Mouse (Mus musculus) liver, embryonic 11.5 days (tissue): ENCODE measurements around the gene Ncam2. TPM values are rescaled to one million over a fixed set of nuclear protein-coding genes. Genes with fewer than 3 reads are reported as not detected.

Experiments used
- ATAC-seq: fragments of 200-750 bp; cut with Nextera tagmentation; replicated peaks from 2 replicates; pipeline ENCODE4 v1.8.0; 2017; ENCODE audit warnings: moderate number of reproducible peaks, mild to moderate bottlenecking, moderate TSS enrichment, moderate library complexity; ENCODE audit not compliant: low FRiP score
- DNase-seq: peaks from one replicate; pipeline ENCODE4 v3.0.0-alpha.2; 2017; ENCODE audit warnings: low spot score
- H3K27ac ChIP-seq: fragments of 300-500 bp; sonication (generic); 2 replicates; pipeline ENCODE4 v1.5.1; 2014; ENCODE audit warnings: mild to moderate bottlenecking, low read depth, low read length, control low read depth
- H3K27me3 ChIP-seq: fragments of 300-500 bp; sonication (generic); replicated peaks from 2 replicates; pipeline ENCODE4 v1.6.1; 2014; ENCODE audit warnings: low read length, mixed read lengths; ENCODE audit not compliant: control insufficient read depth, insufficient read depth
- H3K36me3 ChIP-seq: fragments of 300-500 bp; sonication (generic); 2 replicates; pipeline ENCODE4 v1.6.1; 2014; ENCODE audit warnings: mild to moderate bottlenecking, low read length, moderate library complexity, mixed read lengths; ENCODE audit not compliant: control insufficient read depth, insufficient read depth
- H3K4me1 ChIP-seq: fragments of 300-500 bp; sonication (generic); replicated peaks from 2 replicates; pipeline ENCODE4 v1.6.1; 2014; ENCODE audit warnings: low read length, mixed read lengths; ENCODE audit not compliant: control insufficient read depth, insufficient read depth
- H3K4me2 ChIP-seq: fragments of 300-500 bp; sonication (generic); 2 replicates; pipeline ENCODE4 v1.6.1; 2014; ENCODE audit warnings: mild to moderate bottlenecking, control low read depth, moderate library complexity
- H3K4me3 ChIP-seq: fragments of 300-500 bp; sonication (generic); 2 replicates; pipeline ENCODE4 v1.5.1; 2014; ENCODE audit warnings: low read depth, low read length, control low read depth
- H3K9ac ChIP-seq: fragments of 300-500 bp; sonication (generic); 2 replicates; pipeline ENCODE4 v1.6.1; 2014; ENCODE audit warnings: low read depth, low read length, control low read depth
- H3K9me3 ChIP-seq: fragments of 300-500 bp; sonication (generic); 2 replicates; pipeline ENCODE4 v1.6.1; 2016; ENCODE audit warnings: low read length, inconsistent platforms, mixed read lengths; ENCODE audit not compliant: control insufficient read depth
- WGBS: fragments of 180-500 bp; shearing (Covaris S2); extraction: QIAGEN DNeasy Blood & Tissue Kit; methylation state at CpG from one replicate; pipeline ENCODE4 v1.1.7; 2014; 5-methylcytosine and 5-hydroxymethylcytosine counted together
- polyA plus RNA-seq: library from polyadenylated mRNA; unstranded; fragments of >200 nt; fragmentation: Nextera tagmentation; extraction: Ambion mirVana; gene quantifications from 2 replicates; pipeline ENCODE4 v1.2.1, GENCODE M21; 2014

Gene Ncam2
- polyA plus RNA-seq, result 0.09 and 0.23 TPM in 2 replicates

DNA sequence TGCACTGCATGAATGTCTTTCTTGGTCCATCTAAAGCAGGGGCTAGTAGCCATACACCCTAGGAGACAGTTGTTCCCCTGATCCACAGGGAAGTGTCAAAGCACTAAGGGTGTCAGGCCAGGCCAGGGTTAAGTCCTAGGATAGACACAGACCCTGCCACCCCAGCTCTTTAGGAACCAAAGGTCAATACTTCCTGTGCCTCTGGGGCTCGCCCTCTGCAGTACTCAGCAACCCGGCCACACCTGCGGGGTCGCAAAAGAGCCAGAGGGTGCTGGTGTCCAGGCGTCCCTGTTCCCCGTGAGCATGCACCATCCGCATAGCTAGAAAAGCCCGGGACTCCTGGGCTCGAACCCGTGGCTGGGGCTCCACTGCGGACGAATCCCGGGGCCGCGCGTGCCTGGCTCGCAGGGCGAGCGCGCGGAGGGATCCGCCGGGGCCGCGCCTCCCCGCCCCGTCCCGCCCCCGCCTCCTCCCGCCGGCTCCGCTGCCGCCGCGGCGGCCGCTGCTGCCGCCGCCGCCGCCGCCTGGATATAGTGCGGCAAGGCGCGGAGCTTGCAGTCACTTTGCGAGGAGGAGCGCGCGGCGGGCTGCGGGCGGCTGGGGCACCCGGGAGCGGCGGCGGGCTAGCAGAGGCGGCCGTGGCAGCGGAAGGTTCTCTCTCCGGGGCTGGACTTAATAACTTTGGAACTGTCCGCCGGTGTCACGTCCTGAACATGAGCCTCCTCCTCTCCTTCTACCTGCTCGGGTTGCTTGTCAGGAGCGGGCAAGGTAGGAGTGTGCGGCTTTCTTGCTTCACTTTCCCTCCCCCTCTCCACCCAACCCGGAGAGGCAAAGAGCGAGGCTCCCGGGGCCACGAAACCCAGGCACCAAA, at the start of gene Ncam2:
Gene Ncam2, plus strand, starts transcription at position 497 of the 871 bp plus-strand sequence.
- H3K4me3 ChIP-seq, result peak within 1 kb of the TSS; percentile 54
- ATAC-seq (peak; percentile 77), DNase-seq (peak; percentile 55)
- under 1% methylated on average over 68 of the region's 70 CpGs for WGBS
- 0 out of 2 replicates have a peak within 1 kb of the TSS, but pooled peaks have one; percentile 40 for H3K9ac ChIP-seq
- peak within 1 kb of the TSS; percentile 83 for H3K4me2 ChIP-seq
- H3K27ac ChIP-seq, result no peak within 1 kb of the TSS
- H3K9me3 ChIP-seq, result no peaks in the 10 kb centered on the region
- no peaks in the 10 kb centered on the region; the same call in 1 of the 2 replicates for H3K27me3 ChIP-seq
- H3K36me3 ChIP-seq, result no peaks in the 10 kb centered on the region
- H3K4me1 ChIP-seq, result no peaks in the 10 kb centered on the region

- 83% methylated on average over 2 of the region's 2 CpGs for WGBS
- no peak for DNase-seq
These were observed 29.7 kb upstream of the Ncam2 start for GRCm38 (mm10) chr16:81170828-81171227.

DNA sequence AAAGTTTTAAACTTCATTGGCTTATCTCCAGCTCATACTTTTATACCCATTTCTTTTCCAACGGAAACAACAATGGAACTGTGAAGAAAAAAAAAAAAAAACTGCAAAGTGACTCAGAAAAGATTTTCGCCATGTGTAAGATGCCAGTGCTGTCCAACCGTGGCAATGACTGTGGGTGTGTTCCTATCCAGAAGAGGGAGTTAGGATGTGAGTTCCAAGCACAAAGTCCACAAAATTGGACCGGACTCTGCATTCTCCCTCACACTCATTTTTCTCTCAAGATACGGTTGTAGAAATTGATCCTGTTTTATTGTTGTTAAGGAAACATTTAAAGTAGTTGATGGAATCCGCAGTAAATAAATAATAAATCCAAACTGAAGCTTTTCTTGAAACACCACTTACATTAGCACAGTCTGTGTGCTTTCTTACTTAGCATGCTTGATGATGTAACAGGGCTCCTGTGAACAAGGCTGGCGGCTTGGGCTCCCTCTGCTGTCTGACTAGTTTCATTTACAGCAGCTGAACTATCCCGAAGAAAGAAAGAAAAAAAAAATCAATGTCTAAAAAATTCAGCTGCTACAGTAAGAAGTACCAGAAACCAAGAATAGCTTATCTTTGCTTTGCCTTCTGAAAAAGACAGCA, 25.1 kb upstream of the Ncam2 start:
- H3K4me1 ChIP-seq, result no peaks in the 10 kb centered on the region
- H3K4me2 ChIP-seq, result no peak overlapping the region
- H3K27ac ChIP-seq, result no peak overlapping the region
- 56% methylated on average over 8 of the region's 8 CpGs for WGBS
- no peaks in the 10 kb centered on the region for H3K27me3 ChIP-seq
- no peak overlapping the region for H3K9ac ChIP-seq
- no peaks in the 10 kb centered on the region for H3K9me3 ChIP-seq
- ATAC-seq (no peak), DNase-seq (no peak)
- no peaks in the 10 kb centered on the region for H3K36me3 ChIP-seq
- no peak overlapping the region for H3K4me3 ChIP-seq

More at GRCm38 (mm10) chr16:81170828-81171227, 29.7 kb upstream of the Ncam2 start:
- no peak for ATAC-seq
- Histone ChIP-seq H3K4me1 (no peaks in the 10 kb centered on the region), H3K36me3 (no peaks in the 10 kb centered on the region), H3K4me2 (no peak overlapping the region), H3K27ac (no peak overlapping the region), H3K27me3 (no peaks in the 10 kb centered on the region), H3K4me3 (no peak overlapping the region), H3K9ac (no peak overlapping the region), H3K9me3 (no peaks in the 10 kb centered on the region)

GRCm38 (mm10) chr16:81179801-81180200, 20.7 kb upstream of the Ncam2 start:
- no peak overlapping the region for H3K9ac ChIP-seq
- no peaks in the 10 kb centered on the region for H3K9me3 ChIP-seq
- H3K4me2 ChIP-seq, result no peak overlapping the region
- H3K27ac ChIP-seq, result no peak overlapping the region
- H3K27me3 ChIP-seq, result no peaks in the 10 kb centered on the region
- H3K36me3 ChIP-seq, result no peaks in the 10 kb centered on the region
- DNase-seq (no peak), ATAC-seq (no peak)
- 82% methylated on average over 5 of the region's 5 CpGs for WGBS
- H3K4me1 ChIP-seq, result no peaks in the 10 kb centered on the region
- H3K4me3 ChIP-seq, result no peak overlapping the region

- H3K4me1 ChIP-seq, result no peaks in the 10 kb centered on the region
- no peak overlapping the region for H3K27ac ChIP-seq
- no peak overlapping the region for H3K4me2 ChIP-seq
- 79% methylated on average over 16 of the region's 16 CpGs for WGBS
- no peaks in the 10 kb centered on the region for H3K36me3 ChIP-seq
- H3K9me3 ChIP-seq, result no peaks in the 10 kb centered on the region
- H3K4me3 ChIP-seq, result no peak overlapping the region
- DNase-seq (no peak), ATAC-seq (no peak)
- H3K9ac ChIP-seq, result no peak overlapping the region
- H3K27me3 ChIP-seq, result no peaks in the 10 kb centered on the region
These were observed 12.8 kb upstream of the Ncam2 start for GRCm38 (mm10) chr16:81187579-81188179.

- H3K4me1 ChIP-seq, result no peaks in the 10 kb centered on the region
- no peaks in the 10 kb centered on the region for H3K27me3 ChIP-seq
- no peaks in the 10 kb centered on the region for H3K36me3 ChIP-seq
- ATAC-seq, result no peak
- no peaks in the 10 kb centered on the region for H3K9me3 ChIP-seq
- H3K4me3 ChIP-seq, result no peak overlapping the region
- H3K4me2 ChIP-seq, result no peak overlapping the region
- DNase-seq, result no peak
- H3K27ac ChIP-seq, result no peak overlapping the region
- H3K9ac ChIP-seq, result no peak overlapping the region
- WGBS, result 80% methylated on average over 2 of the region's 2 CpGs
These were observed 8.9 kb upstream of the Ncam2 start for GRCm38 (mm10) chr16:81191621-81192020.

DNA sequence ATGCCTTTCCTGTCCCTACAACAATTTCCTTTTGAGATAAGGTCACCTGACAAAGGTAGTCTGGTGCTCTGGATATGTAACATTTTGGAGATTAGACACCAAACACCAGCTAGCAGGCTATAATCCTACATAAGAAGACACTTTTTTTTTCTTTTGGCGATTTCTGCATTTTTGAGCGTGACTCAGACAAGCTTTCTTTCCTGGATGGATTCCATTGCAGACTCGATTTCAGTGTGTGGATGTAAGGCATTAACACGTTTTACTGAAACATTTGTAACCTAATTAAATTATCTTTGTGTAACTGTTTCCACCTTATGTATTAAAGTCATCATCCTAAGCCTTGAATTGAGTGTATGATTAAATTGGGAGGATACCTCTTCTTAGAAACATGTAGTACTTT, 7.9 kb upstream of the Ncam2 start:
- Histone ChIP-seq H3K27ac (no peak overlapping the region), H3K4me3 (no peak overlapping the region), H3K4me2 (no peak overlapping the region), H3K9ac (no peak overlapping the region), H3K27me3 (no peaks in the 10 kb centered on the region), H3K9me3 (no peaks in the 10 kb centered on the region), H3K36me3 (no peaks in the 10 kb centered on the region), H3K4me1 (no peaks in the 10 kb centered on the region)
- no peak for ATAC-seq
- no peak for DNase-seq
- WGBS, result 73% methylated on average over 4 of the region's 4 CpGs

GRCm38 (mm10) chr16:81199467-81199866, 1.0 kb upstream of the Ncam2 start:
- no peaks in the 10 kb centered on the region for H3K4me1 ChIP-seq
- no peak overlapping the region for H3K4me2 ChIP-seq
- H3K9me3 ChIP-seq, result no peaks in the 10 kb centered on the region
- no peak overlapping the region for H3K4me3 ChIP-seq
- H3K9ac ChIP-seq, result no peak overlapping the region
- ATAC-seq, result peak; percentile 47
- 61% methylated on average over 5 of the region's 5 CpGs for WGBS
- no peaks in the 10 kb centered on the region for H3K36me3 ChIP-seq
- DNase-seq, result no peak
- no peaks in the 10 kb centered on the region; the same call in 1 of the 2 replicates for H3K27me3 ChIP-seq
- no peak overlapping the region for H3K27ac ChIP-seq
